ENCODE assay signal across 16 mouse cellular contexts in the genomic region with DNA sequence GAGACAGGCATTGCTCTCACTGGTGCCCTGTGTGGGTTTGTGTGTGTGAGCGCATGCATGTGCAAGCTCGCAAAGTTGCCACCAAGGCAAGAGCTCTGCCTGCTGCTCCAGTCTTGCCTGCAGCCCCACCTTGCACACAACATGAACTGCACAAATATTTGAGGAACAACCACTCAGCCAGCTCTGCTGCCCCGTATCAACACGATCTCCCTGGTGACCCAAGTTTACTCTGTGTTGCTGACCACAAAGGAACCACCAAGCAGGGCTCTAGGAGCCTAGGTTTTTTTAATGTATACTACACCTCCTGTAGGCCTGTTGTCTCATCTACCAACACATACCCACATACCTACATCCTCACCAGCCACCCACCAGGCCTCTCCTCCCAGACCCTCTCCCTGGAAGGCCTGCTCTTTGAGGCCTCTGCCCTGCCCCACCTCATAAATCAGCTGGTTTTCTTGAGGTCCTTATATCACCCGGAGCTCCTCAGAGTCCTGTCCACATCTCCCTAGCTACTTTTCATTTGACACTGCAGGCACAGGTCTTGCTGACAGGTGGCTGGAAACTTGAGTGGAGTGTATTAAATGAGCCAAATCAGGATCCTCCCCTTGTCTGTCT. TPM values are rescaled to one million over a fixed set of nuclear protein-coding genes. Genes with fewer than 3 reads are reported as not detected.
DNase-seq lines count a peak whose midpoint lies in the region; ATAC-seq lines count a peak whose summit lies in the region.
"Had no signal": no experiment of that assay in that cellular context is flagged by ENCODE, and none has a peak within 500 bp of the region (broad histone marks: within the 10 kb centered on the region; RNA-seq: fewer than 3 reads in every experiment).

No protein-coding gene starts in this region.

- H3K9ac ChIP-seq in kidney, embryonic 16.5 days (replicated peaks; ENCODE audit: low read length) = no peak overlapping the region
- H3K9ac ChIP-seq: limb, embryonic 12.5 days; midbrain, embryonic 15.5 days had no signal

- H3K36me3 ChIP-seq in kidney, embryonic 16.5 days (ENCODE audit: insufficient read depth, low read length) = peaks cover 7% of the 10 kb centered on the region; the same call in 1 of the 2 replicates
- peaks cover 29% of the 10 kb centered on the region for H3K36me3 ChIP-seq in forebrain, embryonic 10.5 days (replicated peaks)

- H3K4me2 ChIP-seq in kidney, embryonic 16.5 days (replicated peaks; ENCODE audit: low read depth, low read length) = no peak overlapping the region
- H3K4me2 ChIP-seq: limb, embryonic 12.5 days; midbrain, embryonic 15.5 days had no signal

- WGBS in kidney, embryonic 16.5 days = 53% methylated on average over 5 of the region's 5 CpGs
- WGBS in forebrain, embryonic 10.5 days = 92% methylated on average over 5 of the region's 5 CpGs

- DNase-seq in kidney, adult 11 months = no peak
- DNase-seq in MEL-GATA-1-ER (ENCODE audit: extremely low read depth, low read depth) = peak; percentile 39
- DNase-seq in lung, adult 18-20 months = peak; percentile 80 to 88
- no peak for DNase-seq in adrenal gland, postnatal 10 days
- DNase-seq in forebrain, embryonic 10.5 days (ENCODE audit: extremely low spot score, low spot score) = no peak
- no peak for DNase-seq in embryo, embryonic 10.5 days (ENCODE audit: low spot score)
- DNase-seq: cerebellum, postnatal 25 days; gastrocnemius, postnatal 25 days; kidney, adult 18-20 months had no signal

- H3K4me1 ChIP-seq in kidney, embryonic 16.5 days (ENCODE audit: insufficient read depth, low read length) = 0 out of 2 replicates have a peak, but pooled peaks cover 8% of the 10 kb centered on the region
- peaks cover 5% of the 10 kb centered on the region; the same call in 1 of the 2 replicates for H3K4me1 ChIP-seq in forebrain, embryonic 10.5 days
- H3K4me1 ChIP-seq: midbrain, embryonic 15.5 days had no signal

- ATAC-seq in kidney, embryonic 16.5 days (ENCODE audit: low FRiP score, low TSS enrichment) = peak; percentile 43; the same call in 1 of the 2 replicates
- peak; percentile 62 for ATAC-seq in megakaryocyte progenitor cell, adult 5-6 weeks (replicated peaks; ENCODE audit: poor library complexity)
- ATAC-seq: midbrain, embryonic 15.5 days had no signal

- H3K4me3 ChIP-seq in kidney, embryonic 16.5 days (ENCODE audit: low read length) = no peak overlapping the region
- no peak overlapping the region for H3K4me3 ChIP-seq in forebrain, embryonic 10.5 days
- H3K4me3 ChIP-seq: limb, embryonic 12.5 days; midbrain, embryonic 15.5 days had no signal

- no peak overlapping the region for H3K27ac ChIP-seq in kidney, embryonic 16.5 days (ENCODE audit: low read length)
- no peak overlapping the region for H3K27ac ChIP-seq in forebrain, embryonic 10.5 days
- H3K27ac ChIP-seq: limb, embryonic 12.5 days; midbrain, embryonic 15.5 days had no signal

- H3K27me3 ChIP-seq in kidney, embryonic 16.5 days (ENCODE audit: insufficient read depth, low read length) = no peaks in the 10 kb centered on the region
- H3K27me3 ChIP-seq in forebrain, embryonic 10.5 days (ENCODE audit: poor library complexity, severe bottlenecking) = no peaks in the 10 kb centered on the region
- H3K27me3 ChIP-seq: limb, embryonic 12.5 days; midbrain, embryonic 15.5 days had no signal

- no peaks in the 10 kb centered on the region for H3K9me3 ChIP-seq in kidney, embryonic 16.5 days (ENCODE audit: low read length)
- no peaks in the 10 kb centered on the region for H3K9me3 ChIP-seq in forebrain, embryonic 10.5 days
- H3K9me3 ChIP-seq: limb, embryonic 12.5 days; midbrain, embryonic 15.5 days had no signal

RNA-seq across cellular contexts. Expression of a gene that starts 1.6 kb away (rescaled TPM):
- polyA plus RNA-seq in kidney, embryonic 16.5 days (2015; fragmentation: Nextera tagmentation; extraction: Ambion mirVana) = not detected in 2 replicates
- not detected in 2 replicates for total RNA-seq in megakaryocyte progenitor cell, adult 5-6 weeks (2015)
- total RNA-seq in megakaryocyte progenitor cell, adult 5-6 weeks (2017) = not detected in 2 replicates
- total RNA-seq in adrenal gland, postnatal 10 days (2021) = under 1 TPM in 1 of 2 experiments, not detected in 1; 0.27 TPM
- not detected in 2 replicates for polyA plus RNA-seq in forebrain, embryonic 10.5 days (2016; fragmentation: Nextera tagmentation; extraction: Ambion mirVana)
- total RNA-seq: gastrocnemius, postnatal 25 days; layer of hippocampus, postnatal 25 days had no signal
- polyA plus RNA-seq: C2C12; heart, embryonic 16.5 days; limb, embryonic 12.5 days; midbrain, embryonic 15.5 days had no signal

RNA-seq across cellular contexts. Expression of a gene that starts 31.7 kb away (rescaled TPM):
- polyA plus RNA-seq in kidney, embryonic 16.5 days (2015; fragmentation: Nextera tagmentation; extraction: Ambion mirVana) = 22.1 and 29.7 TPM in 2 replicates
- total RNA-seq in megakaryocyte progenitor cell, adult 5-6 weeks (2015) = 17.3 and 25.5 TPM in 2 replicates
- 20.5 and 25.3 TPM in 2 replicates for total RNA-seq in megakaryocyte progenitor cell, adult 5-6 weeks (2017)
- 10 to 100 TPM; 22.4 to 22.8 TPM for total RNA-seq in adrenal gland, postnatal 10 days (2021)
- polyA plus RNA-seq in forebrain, embryonic 10.5 days (2016; fragmentation: Nextera tagmentation; extraction: Ambion mirVana) = 21.4 and 33.5 TPM in 2 replicates

RNA-seq across cellular contexts. Expression of a gene that starts 32.4 kb away (rescaled TPM):
- 523 and 557 TPM in 2 replicates for polyA plus RNA-seq in kidney, embryonic 16.5 days (2015; fragmentation: Nextera tagmentation; extraction: Ambion mirVana)
- 267 and 292 TPM in 2 replicates for total RNA-seq in megakaryocyte progenitor cell, adult 5-6 weeks (2015)
- 122 and 151 TPM in 2 replicates for total RNA-seq in megakaryocyte progenitor cell, adult 5-6 weeks (2017)
- total RNA-seq in adrenal gland, postnatal 10 days (2021) = 100 to 1,000 TPM; 288 to 289 TPM
- 244 and 249 TPM in 2 replicates for polyA plus RNA-seq in forebrain, embryonic 10.5 days (2016; fragmentation: Nextera tagmentation; extraction: Ambion mirVana)

RNA-seq across cellular contexts. Expression of a gene that starts 42.7 kb away (rescaled TPM):
- polyA plus RNA-seq in kidney, embryonic 16.5 days (2015; fragmentation: Nextera tagmentation; extraction: Ambion mirVana) = 96.2 and 108 TPM in 2 replicates
- total RNA-seq in megakaryocyte progenitor cell, adult 5-6 weeks (2015) = 11.0 and 13.8 TPM in 2 replicates
- 6.5 and 7.0 TPM in 2 replicates for total RNA-seq in megakaryocyte progenitor cell, adult 5-6 weeks (2017)
- total RNA-seq in adrenal gland, postnatal 10 days (2021) = 10 to 100 TPM; 29.3 to 29.5 TPM
- polyA plus RNA-seq in forebrain, embryonic 10.5 days (2016; fragmentation: Nextera tagmentation; extraction: Ambion mirVana) = 89.5 and 95.6 TPM in 2 replicates

RNA-seq across cellular contexts. Expression of a gene that starts 42.8 kb away (rescaled TPM):
- polyA plus RNA-seq in kidney, embryonic 16.5 days (2015; fragmentation: Nextera tagmentation; extraction: Ambion mirVana) = 32.8 and 34.1 TPM in 2 replicates
- 12.1 and 13.9 TPM in 2 replicates for total RNA-seq in megakaryocyte progenitor cell, adult 5-6 weeks (2015)
- total RNA-seq in megakaryocyte progenitor cell, adult 5-6 weeks (2017) = 8.1 and 17.6 TPM in 2 replicates
- 10 to 100 TPM; 21.9 to 28.5 TPM for total RNA-seq in adrenal gland, postnatal 10 days (2021)
- 20.6 and 23.2 TPM in 2 replicates for polyA plus RNA-seq in forebrain, embryonic 10.5 days (2016; fragmentation: Nextera tagmentation; extraction: Ambion mirVana)

Comparison
In these comparisons a context has a peak if more than half of its experiments do, and no peak if none do; other contexts are left out.
1. DNase-seq: peak in MEL-GATA-1-ER (single experiment) and lung, adult 18-20 months (2 of 2); none in kidney, adult 11 months (single experiment), adrenal gland, postnatal 10 days (single experiment), forebrain, embryonic 10.5 days (single experiment) and embryo, embryonic 10.5 days (single experiment).